Mouse (Mus musculus) liver, adult 2 months (tissue): ENCODE measurements around the gene Tm7sf2. TPM values are rescaled to one million over a fixed set of nuclear protein-coding genes. Genes with fewer than 3 reads are reported as not detected.

Experiments
- DNase-seq: peaks from one replicate; pipeline ENCODE4 v3.0.0-alpha.2; 2011; ENCODE audit warnings: low read depth, low spot score; ENCODE audit errors: extremely low read depth
- H3K27ac ChIP-seq: fragments of 200-500 bp; replicated peaks from 2 replicates; pipeline ENCODE4 v1.5.1; 2012; ENCODE audit warnings: low read depth, mild to moderate bottlenecking, control low read depth, inconsistent platforms, low read length; ENCODE audit not compliant: insufficient read depth
- H3K27me3 ChIP-seq: fragments of 200-500 bp; 2 replicates; pipeline ENCODE4 v1.6.1; 2012; ENCODE audit warnings: mild to moderate bottlenecking, moderate library complexity, low read length, inconsistent platforms; ENCODE audit not compliant: control insufficient read depth, insufficient read depth
- H3K36me3 ChIP-seq: fragments of 200-500 bp; 2 replicates; pipeline ENCODE4 v1.6.1; 2012; ENCODE audit warnings: low read length, inconsistent platforms; ENCODE audit not compliant: control insufficient read depth, insufficient read depth
- H3K4me1 ChIP-seq: fragments of 200-500 bp; 2 replicates; pipeline ENCODE4 v1.6.1; 2011; ENCODE audit warnings: low read length; ENCODE audit not compliant: control insufficient read depth, insufficient read depth
- H3K4me3 ChIP-seq: fragments of 200-500 bp; 2 replicates; pipeline ENCODE4 v1.5.1; 2011; ENCODE audit warnings: low read depth, mild to moderate bottlenecking, control low read depth, low read length, moderate library complexity; ENCODE audit not compliant: insufficient read depth
- H3K79me2 ChIP-seq: fragments of 200-500 bp; 2 replicates; pipeline ENCODE4 v1.6.1; 2012; ENCODE audit warnings: inconsistent platforms, mild to moderate bottlenecking, low read length, moderate library complexity; ENCODE audit not compliant: control insufficient read depth, insufficient read depth
- H3K9ac ChIP-seq: fragments of 200-500 bp; 2 replicates; pipeline ENCODE4 v1.6.1; 2012; ENCODE audit warnings: low read depth, mild to moderate bottlenecking, control low read depth, inconsistent platforms, low read length
- CTCF ChIP-seq: fragments of 200-500 bp; IDR thresholded peaks from 2 replicates; pipeline ENCODE4 v1.5.1; 2011; ENCODE audit warnings: low read depth, low read length, control low read depth
- POLR2A ChIP-seq: fragments of 200-500 bp; IDR thresholded peaks from 2 replicates; pipeline ENCODE4 v1.6.1; 2011; ENCODE audit warnings: low read length, control low read depth; ENCODE audit not compliant: insufficient read depth; ENCODE audit errors: extremely low read depth
- WGBS: fragments of 180-500 bp; shearing (Covaris S2); methylation state at CpG from one replicate; pipeline ENCODE4 v1.1.7; 2018; 5-methylcytosine and 5-hydroxymethylcytosine counted together
- polyA plus RNA-seq: library from polyadenylated mRNA; depleted of rRNA; stranded (reverse); fragments of >200 nt; gene quantifications from 2 replicates; pipeline ENCODE4 v1.2.3, GENCODE M21; 2012
- total RNA-seq: library from RNA; depleted of rRNA; stranded (reverse); fragments of >200 nt; gene quantifications from 2 replicates; pipeline ENCODE4 v1.2.3, GENCODE M21; 2014

Tm7sf2 gene
- total and polyA plus RNA-seq, 2 experiments = 185 to 503 TPM

GRCm38 (mm10) chr19:6035966-6036585, 32.1 kb downstream of the Tm7sf2 start:
- Histone ChIP-seq H3K79me2 (no peaks in the 10 kb centered on the region), H3K27ac (peak overlapping the region; percentile 65), H3K9ac (no peak overlapping the region), H3K4me3 (no peak overlapping the region), H3K36me3 (no peaks in the 10 kb centered on the region), H3K4me1 (peaks cover 12% of the 10 kb centered on the region), H3K27me3 (no peaks in the 10 kb centered on the region)
- no peak for TF ChIP-seq CTCF
- no peak for TF ChIP-seq POLR2A
- DNase-seq = peak; percentile 96
- WGBS = 9% methylated on average over 9 of the region's 9 CpGs

GRCm38 (mm10) chr19:6030520-6031280, 37.5 kb downstream of the Tm7sf2 start:
- TF ChIP-seq CTCF = no peak
- TF ChIP-seq POLR2A = no peak

GRCm38 (mm10) chr19:6029426-6029825, 38.7 kb downstream of the Tm7sf2 start:
- no peak overlapping the region for H3K9ac ChIP-seq
- no peaks in the 10 kb centered on the region for H3K27me3 ChIP-seq
- H3K27ac ChIP-seq = no peak overlapping the region
- 84% methylated on average over 9 of the region's 9 CpGs for WGBS
- H3K4me3 ChIP-seq = no peak overlapping the region
- no peaks in the 10 kb centered on the region for H3K36me3 ChIP-seq
- H3K4me1 ChIP-seq = peaks cover 2% of the 10 kb centered on the region; the same call in 1 of the 2 replicates
- DNase-seq = no peak
- no peaks in the 10 kb centered on the region for H3K79me2 ChIP-seq
- TF ChIP-seq CTCF (no peak), POLR2A (no peak)

More at GRCm38 (mm10) chr19:6030520-6031280, 37.5 kb downstream of the Tm7sf2 start:
- WGBS = 72% methylated on average over 14 of the region's 14 CpGs
- H3K27me3 ChIP-seq = no peaks in the 10 kb centered on the region
- peaks cover 5% of the 10 kb centered on the region; the same call in 1 of the 2 replicates for H3K4me1 ChIP-seq
- H3K79me2 ChIP-seq = no peaks in the 10 kb centered on the region
- no peak overlapping the region for H3K27ac ChIP-seq
- H3K36me3 ChIP-seq = no peaks in the 10 kb centered on the region
- H3K9ac ChIP-seq = no peak overlapping the region
- no peak overlapping the region for H3K4me3 ChIP-seq
- peak; percentile 75 for DNase-seq

- Histone ChIP-seq H3K27ac (no peak overlapping the region), H3K4me1 (peaks cover 4% of the 10 kb centered on the region), H3K9ac (no peak overlapping the region), H3K27me3 (no peaks in the 10 kb centered on the region), H3K4me3 (no peak overlapping the region), H3K36me3 (no peaks in the 10 kb centered on the region), H3K79me2 (no peaks in the 10 kb centered on the region)
- 52% methylated on average over 6 of the region's 6 CpGs for WGBS
- TF ChIP-seq CTCF (no peak), POLR2A (no peak)
- no peak for DNase-seq
Measured at GRCm38 (mm10) chr19:6028991-6029390, 39.2 kb downstream of the Tm7sf2 start.

- H3K4me3 ChIP-seq = no peak overlapping the region
- peaks cover 6% of the 10 kb centered on the region for H3K4me1 ChIP-seq
- TF ChIP-seq CTCF (no peak), POLR2A (no peak)
- H3K27ac ChIP-seq = no peak overlapping the region
- peak; percentile 57 for DNase-seq
- 58% methylated on average over 7 of the region's 7 CpGs for WGBS
- no peaks in the 10 kb centered on the region for H3K36me3 ChIP-seq
- H3K9ac ChIP-seq = no peak overlapping the region
- H3K79me2 ChIP-seq = no peaks in the 10 kb centered on the region
- no peaks in the 10 kb centered on the region for H3K27me3 ChIP-seq
Measured at GRCm38 (mm10) chr19:6023930-6024329, 44.2 kb downstream of the Tm7sf2 start.

- WGBS = 92% methylated on average over 8 of the region's 8 CpGs
- Histone ChIP-seq H3K4me1 (peaks cover 6% of the 10 kb centered on the region), H3K27ac (no peak overlapping the region)
Measured at GRCm38 (mm10) chr19:6023059-6023458, 45.1 kb downstream of the Tm7sf2 start.

More at GRCm38 (mm10) chr19:6023059-6023458, 45.1 kb downstream of the Tm7sf2 start:
- H3K9ac ChIP-seq = no peak overlapping the region
- DNase-seq = no peak
- TF ChIP-seq CTCF = no peak
- no peaks in the 10 kb centered on the region for H3K79me2 ChIP-seq
- no peak overlapping the region for H3K4me3 ChIP-seq
- H3K27me3 ChIP-seq = no peaks in the 10 kb centered on the region
- H3K36me3 ChIP-seq = no peaks in the 10 kb centered on the region
